Mouse (Mus musculus) hindbrain, embryonic 11.5 days (tissue): ENCODE measurements around the gene Tmem63b. TPM values are rescaled to one million over a fixed set of nuclear protein-coding genes. Genes with fewer than 3 reads are reported as not detected.

Experiments used
- ATAC-seq: fragments of 200-750 bp; cut with Nextera tagmentation; 2 replicates; pipeline ENCODE4 v1.8.0; 2017; ENCODE audit warnings: mild to moderate bottlenecking, moderate TSS enrichment, moderate library complexity; ENCODE audit not compliant: low FRiP score
- DNase-seq: peaks from one replicate; pipeline ENCODE4 v3.0.0-alpha.2; 2015; ENCODE audit warnings: low spot score
- H3K27ac ChIP-seq: fragments of 300-500 bp; sonication (generic); 2 replicates; pipeline ENCODE4 v1.5.1; 2014; ENCODE audit warnings: mild to moderate bottlenecking, low read depth, low read length
- H3K27me3 ChIP-seq: fragments of 300-500 bp; sonication (generic); 2 replicates; pipeline ENCODE4 v1.6.1; 2014; ENCODE audit warnings: mild to moderate bottlenecking, low read length, moderate library complexity, mixed read lengths; ENCODE audit not compliant: control insufficient read depth, insufficient read depth
- H3K36me3 ChIP-seq: fragments of 300-500 bp; sonication (generic); 2 replicates; pipeline ENCODE4 v1.6.1; 2014; ENCODE audit warnings: mild to moderate bottlenecking, low read length, moderate library complexity, mixed read lengths; ENCODE audit not compliant: control insufficient read depth, insufficient read depth
- H3K4me1 ChIP-seq: fragments of 300-500 bp; sonication (generic); replicated peaks from 2 replicates; pipeline ENCODE4 v1.6.1; 2014; ENCODE audit warnings: low read length, mixed read lengths; ENCODE audit not compliant: control insufficient read depth, insufficient read depth
- H3K4me2 ChIP-seq: fragments of 300-500 bp; sonication (generic); replicated peaks from 2 replicates; pipeline ENCODE4 v1.6.1; 2014; ENCODE audit warnings: mild to moderate bottlenecking, low read depth, low read length
- H3K4me3 ChIP-seq: fragments of 300-500 bp; sonication (generic); 2 replicates; pipeline ENCODE4 v1.5.1; 2014; ENCODE audit warnings: low read depth, low read length
- H3K9ac ChIP-seq: fragments of 300-500 bp; sonication (generic); 2 replicates; pipeline ENCODE4 v1.6.1; 2014; ENCODE audit warnings: low read depth, low read length
- H3K9me3 ChIP-seq: fragments of 300-500 bp; sonication (generic); 2 replicates; pipeline ENCODE4 v1.6.1; 2016; ENCODE audit warnings: low read length; ENCODE audit not compliant: control insufficient read depth
- WGBS: fragments of 180-500 bp; shearing (Covaris S2); extraction: QIAGEN DNeasy Blood & Tissue Kit; methylation state at CpG from one replicate; pipeline ENCODE4 v1.1.7; 2014; 5-methylcytosine and 5-hydroxymethylcytosine counted together
- polyA plus RNA-seq: library from polyadenylated mRNA; unstranded; fragments of >200 nt; fragmentation: Nextera tagmentation; extraction: Ambion mirVana; gene quantifications from 2 replicates; pipeline ENCODE4 v1.2.1, GENCODE M21; 2014

Gene Tmem63b
- polyA plus RNA-seq, 1 experiment from 2014 or later, result 50.3 TPM

- no peak for ATAC-seq
- Histone ChIP-seq H3K9me3 (no peaks in the 10 kb centered on the region), H3K9ac (no peak overlapping the region), H3K4me2 (no peak overlapping the region), H3K4me3 (no peak overlapping the region), H3K27ac (no peak overlapping the region), H3K27me3 (no peaks in the 10 kb centered on the region), H3K4me1 (peaks cover 4% of the 10 kb centered on the region), H3K36me3 (no peaks in the 10 kb centered on the region)
- DNase-seq, result no peak
- WGBS, result 86% methylated on average over 9 of the region's 9 CpGs
These were observed 2.4 kb upstream of the Tmem63b start for GRCm38 (mm10) chr17:45689120-45689519.

DNA sequence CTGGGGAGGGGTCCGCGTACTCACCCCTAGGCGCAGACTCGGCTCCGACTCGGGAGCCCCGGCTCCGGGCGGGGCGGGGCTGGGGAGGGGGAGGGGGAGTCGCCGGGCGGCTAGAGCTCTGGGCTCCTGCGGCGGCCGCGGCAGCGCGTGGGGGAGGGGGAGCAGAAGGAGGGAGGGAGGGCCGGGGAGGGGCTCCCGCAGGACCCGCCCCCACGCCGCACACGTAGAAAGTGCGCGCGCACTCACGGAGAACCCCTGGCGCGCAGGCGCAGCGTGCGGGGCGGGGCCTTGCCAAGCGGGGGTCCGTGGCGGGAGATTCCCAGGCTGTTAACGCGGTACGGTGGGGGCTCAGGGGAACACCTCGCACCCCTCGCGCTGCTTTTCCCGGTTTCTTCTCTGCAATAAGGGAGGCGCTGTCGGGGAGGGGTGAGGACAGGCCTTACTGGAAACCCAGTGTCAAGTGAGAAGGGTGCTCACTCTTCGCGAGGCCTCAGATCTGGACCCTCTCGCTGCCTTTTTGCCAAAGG is 549 bp downstream of the Tmem63b start, which contains the start of gene Mrpl14:
TSS of gene Mrpl14 (plus strand) at position 230 of the 527 bp plus-strand sequence.
- peak within 1 kb of the TSS; percentile 92 for H3K4me3 ChIP-seq

GRCm38 (mm10) chr17:45685171-45686092 is 1.3 kb downstream of the Tmem63b start:
- Histone ChIP-seq H3K27ac (peak overlapping the region; percentile 87), H3K36me3 (no peaks in the 10 kb centered on the region), H3K4me2 (peak overlapping the region; percentile 91), H3K27me3 (no peaks in the 10 kb centered on the region), H3K4me3 (peak overlapping the region; percentile 92), H3K9ac (peak overlapping the region; percentile 92), H3K4me1 (peaks cover 10% of the 10 kb centered on the region), H3K9me3 (no peaks in the 10 kb centered on the region)
- peak; percentile 68 for ATAC-seq
- peak; percentile 72 for DNase-seq
- WGBS, result under 1% methylated on average over 58 of the region's 58 CpGs

More for the DNA sequence above, 549 bp downstream of the Tmem63b start, which contains the start of gene Mrpl14:
- DNase-seq (peak; percentile 98), ATAC-seq (peak; percentile 92)
- WGBS, result under 1% methylated on average over 40 of the region's 50 CpGs
- H3K27ac ChIP-seq, result peak within 1 kb of the TSS; percentile 87
- H3K9me3 ChIP-seq, result no peaks in the 10 kb centered on the region
- no peaks in the 10 kb centered on the region for H3K36me3 ChIP-seq
- no peaks in the 10 kb centered on the region for H3K27me3 ChIP-seq
- peak within 1 kb of the TSS; percentile 91 for H3K4me2 ChIP-seq
- H3K4me1 ChIP-seq, result peaks cover 5% of the 10 kb centered on the region
- peak within 1 kb of the TSS; percentile 92 for H3K9ac ChIP-seq

- peak overlapping the region; percentile 92 for H3K4me3 ChIP-seq
- H3K4me1 ChIP-seq, result peaks cover 10% of the 10 kb centered on the region
- H3K36me3 ChIP-seq, result no peaks in the 10 kb centered on the region
- 29% methylated on average over 14 of the region's 14 CpGs for WGBS
- ATAC-seq (peak; percentile 16), DNase-seq (no peak)
- peak overlapping the region; percentile 91 for H3K4me2 ChIP-seq
- H3K27ac ChIP-seq, result peak overlapping the region; percentile 87
- H3K27me3 ChIP-seq, result no peaks in the 10 kb centered on the region
- H3K9ac ChIP-seq, result peak overlapping the region; percentile 92
- no peaks in the 10 kb centered on the region for H3K9me3 ChIP-seq
These were observed 2.0 kb downstream of the Tmem63b start for GRCm38 (mm10) chr17:45684667-45685131.

- ATAC-seq (no peak), DNase-seq (no peak)
- H3K27ac ChIP-seq, result no peak overlapping the region
- H3K9ac ChIP-seq, result no peak overlapping the region
- H3K9me3 ChIP-seq, result no peaks in the 10 kb centered on the region
- H3K27me3 ChIP-seq, result no peaks in the 10 kb centered on the region
- no peak overlapping the region for H3K4me2 ChIP-seq
- no peak overlapping the region for H3K4me3 ChIP-seq
- peaks cover 10% of the 10 kb centered on the region for H3K4me1 ChIP-seq
- WGBS, result 92% methylated on average over 4 of the region's 4 CpGs
- H3K36me3 ChIP-seq, result no peaks in the 10 kb centered on the region
These were observed 3.9 kb downstream of the Tmem63b start for GRCm38 (mm10) chr17:45682843-45683242.

DNA sequence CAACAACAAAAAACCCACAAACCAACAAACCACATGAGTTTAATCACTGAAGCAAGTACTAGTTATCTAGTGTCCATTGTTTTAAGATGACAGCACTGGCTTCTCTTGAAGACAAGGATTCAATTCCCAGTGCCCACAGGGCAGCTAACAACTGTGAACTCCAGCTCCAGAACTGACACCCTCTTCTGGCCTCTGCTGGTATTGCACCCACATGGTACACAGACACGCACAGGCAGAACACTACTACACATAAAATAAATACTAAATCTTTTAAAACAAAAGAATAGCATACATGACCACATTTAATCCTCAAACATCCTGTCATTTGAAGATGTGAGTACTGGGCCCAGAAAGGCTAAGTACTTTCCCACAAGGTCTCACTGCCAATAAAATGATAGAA is 5.1 kb downstream of the Tmem63b start:
- no peak for ATAC-seq
- no peaks in the 10 kb centered on the region for H3K27me3 ChIP-seq
- H3K4me3 ChIP-seq, result no peak overlapping the region
- H3K36me3 ChIP-seq, result no peaks in the 10 kb centered on the region
- no peak overlapping the region for H3K27ac ChIP-seq
- no peaks in the 10 kb centered on the region for H3K9me3 ChIP-seq
- no peak overlapping the region for H3K9ac ChIP-seq
- no peak overlapping the region for H3K4me2 ChIP-seq
- WGBS, result 97% methylated on average over 1 of the region's 1 CpGs
- H3K4me1 ChIP-seq, result peaks cover 10% of the 10 kb centered on the region
- DNase-seq, result peak; percentile 58

- H3K9ac ChIP-seq, result peak overlapping the region; percentile 52
- H3K27me3 ChIP-seq, result no peaks in the 10 kb centered on the region
- H3K4me1 ChIP-seq, result peaks cover 10% of the 10 kb centered on the region
- no peaks in the 10 kb centered on the region; the same call in 1 of the 2 replicates for H3K36me3 ChIP-seq
- peak overlapping the region; percentile 65 for H3K27ac ChIP-seq
- H3K9me3 ChIP-seq, result no peaks in the 10 kb centered on the region
- 0 out of 2 replicates have a peak overlapping the region, but pooled peaks have one; percentile 13 for H3K4me2 ChIP-seq
- 54% methylated on average over 8 of the region's 8 CpGs for WGBS
- no peak overlapping the region for H3K4me3 ChIP-seq
- peak; percentile 71 for DNase-seq
- peak; percentile 54; the same call in 1 of the 2 replicates for ATAC-seq
These were observed 6.2 kb downstream of the Tmem63b start for GRCm38 (mm10) chr17:45680391-45680980.

GRCm38 (mm10) chr17:45678106-45678505 is 8.6 kb downstream of the Tmem63b start:
- Histone ChIP-seq H3K4me2 (no peak overlapping the region), H3K36me3 (peaks cover 5% of the 10 kb centered on the region), H3K9me3 (no peaks in the 10 kb centered on the region), H3K4me1 (peaks cover 5% of the 10 kb centered on the region; the same call in 1 of the 2 replicates), H3K4me3 (no peak overlapping the region), H3K27me3 (no peaks in the 10 kb centered on the region), H3K9ac (no peak overlapping the region), H3K27ac (no peak overlapping the region)
- peak; percentile 82 for DNase-seq
- peak; percentile 8; the same call in 1 of the 2 replicates for ATAC-seq
- WGBS, result 40% methylated on average over 7 of the region's 7 CpGs
